Mouse (Mus musculus) G1E-ER4 (cell line): Measurements from ENCODE around the gene Pramel4. TPM values are rescaled to one million over a fixed set of nuclear protein-coding genes. Genes with fewer than 3 reads are reported as not detected.
"Not testable (repeated sequence)": the region's sequence is repeated elsewhere in the genome, so short reads cannot be mapped to it uniquely, and the experiment has no call there.

ENCODE experiments used
- GATA1 ChIP-seq: IDR thresholded peaks from one replicate; pipeline ENCODE4 v1.8.0; 2012; ENCODE audit warnings: low read length, inconsistent platforms
- polyA plus RNA-seq: library from polyadenylated mRNA; stranded (reverse); fragments of >175 nt; gene quantifications from 2 replicates; pipeline ENCODE4 v1.2.3, GENCODE M21; 2012

Pramel4 gene
- not detected in 2 replicates for polyA plus RNA-seq

DNA sequence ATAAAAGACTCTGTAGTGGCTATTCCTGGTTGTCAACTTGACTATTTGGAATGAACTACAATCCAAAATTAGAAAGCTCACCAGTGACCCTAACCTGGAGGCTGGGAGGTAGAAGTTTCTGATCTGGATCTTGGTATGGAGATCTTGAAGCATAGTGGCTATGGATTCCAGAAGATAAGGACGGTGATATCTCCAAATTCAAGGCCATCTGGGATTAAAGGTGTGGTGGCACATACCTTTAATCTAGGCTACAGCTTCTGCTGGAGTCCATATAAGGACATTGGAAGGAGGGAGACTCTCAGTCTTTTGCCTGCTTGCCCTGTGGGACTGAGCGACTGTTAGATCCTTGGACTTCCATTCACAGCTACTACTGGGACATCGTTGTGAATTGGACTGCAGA, at the start of gene Pramel4:
TSS of gene Pramel4 (plus strand) at position 301 of the 400 bp plus-strand sequence.
- TF ChIP-seq GATA1 = not testable (repeated sequence)

DNA sequence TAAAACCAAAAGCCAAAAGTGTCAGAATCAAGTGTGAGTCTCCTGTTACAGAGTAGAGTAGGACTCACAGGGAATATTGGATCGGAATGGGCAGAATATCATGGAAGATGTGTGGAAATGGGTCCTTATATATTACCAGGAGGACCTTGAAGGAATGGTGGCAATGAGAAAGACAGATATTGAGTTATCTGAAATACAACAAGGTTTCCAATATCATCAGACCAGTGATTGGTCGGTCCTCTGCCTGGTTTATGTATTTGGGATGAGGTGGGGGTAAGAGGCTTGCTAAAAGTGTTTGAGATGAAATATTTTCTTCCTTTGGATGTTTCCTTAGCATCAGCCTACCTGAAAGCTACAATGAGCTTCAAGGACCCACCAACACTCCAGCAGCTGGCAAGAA, 47.2 kb downstream of the Pramel4 start, which contains the start of gene Gm13102:
TSS of gene Gm13102 (plus strand) at position 301 of the 400 bp plus-strand sequence.
- TF ChIP-seq GATA1 = not testable (repeated sequence)

Other genes with a start within 250 kb of the Pramel4 start
- not detected in 2 replicates for gene Gm13084, start 243.0 kb upstream of the Pramel4 start, polyA plus RNA-seq
- not detected in 2 replicates for gene Gm13103, start 212.6 kb upstream of the Pramel4 start, polyA plus RNA-seq
- not detected in 2 replicates for gene Pramef6, start 158.7 kb upstream of the Pramel4 start, polyA plus RNA-seq
- not detected in 2 replicates for gene Pramef25, start 108.1 kb upstream of the Pramel4 start, polyA plus RNA-seq
- gene Gm13101, start 92.2 kb upstream of the Pramel4 start, polyA plus RNA-seq = not detected in 2 replicates
- not detected in 2 replicates for gene Pramef17, start 64.8 kb upstream of the Pramel4 start, polyA plus RNA-seq
- gene Gm13102, start 47.3 kb downstream of the Pramel4 start, polyA plus RNA-seq = not detected in 2 replicates
- not detected in 2 replicates for gene Oog3, start 103.5 kb downstream of the Pramel4 start, polyA plus RNA-seq
- not detected in 2 replicates for gene Oog2, start 131.6 kb downstream of the Pramel4 start, polyA plus RNA-seq
- not detected in 2 replicates for gene C87977, start 154.2 kb downstream of the Pramel4 start, polyA plus RNA-seq
- not detected in 2 replicates for gene Pramel5, start 221.4 kb downstream of the Pramel4 start, polyA plus RNA-seq